Mouse (Mus musculus): ENCODE measurements around the gene Krtap1-4. TPM values are rescaled to one million over a fixed set of nuclear protein-coding genes. Genes with fewer than 3 reads are reported as not detected.

Krtap1-4 gene
- total RNA-seq, 2 experiments from 2014 or later: not detected

DNA sequence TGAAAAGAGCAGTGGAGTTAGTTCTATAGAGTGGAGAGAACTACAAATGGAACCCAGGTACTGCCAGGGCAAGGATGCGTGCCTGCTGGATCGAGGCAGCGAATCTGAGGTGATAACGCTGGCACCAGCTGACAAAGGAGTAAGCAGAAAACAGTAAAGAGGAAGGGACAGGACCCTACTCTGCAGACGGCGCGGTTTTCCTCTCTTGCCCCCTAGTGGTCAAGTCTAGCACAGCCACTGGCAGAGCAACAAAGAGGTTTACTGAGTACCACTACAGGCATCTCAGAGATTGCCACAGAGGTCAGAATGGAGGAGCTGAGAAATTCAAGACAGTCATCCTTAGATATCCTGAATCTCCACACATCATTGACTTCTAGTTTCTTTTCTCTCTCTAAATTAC is 9.3 kb downstream of the Krtap1-4 start:
- peak; percentile 32 to 75 for DNase-seq (ENCODE audit: low spot score in 2 of 2)
- no peak overlapping the region for H3K4me3 ChIP-seq
- peak; percentile 97 for TF ChIP-seq CTCF (conservative IDR thresholded peaks at IDR 0.05)
- H3K27ac ChIP-seq: no peak overlapping the region

GRCm38 (mm10) chr11:99573164-99573563 is 10.3 kb downstream of the Krtap1-4 start:
- TF ChIP-seq CTCF (conservative IDR thresholded peaks at IDR 0.05): no peak
- DNase-seq (ENCODE audit: low spot score in 2 of 2): no peak
- Histone ChIP-seq H3K4me3 (no peak overlapping the region), H3K27ac (no peak overlapping the region)

DNA sequence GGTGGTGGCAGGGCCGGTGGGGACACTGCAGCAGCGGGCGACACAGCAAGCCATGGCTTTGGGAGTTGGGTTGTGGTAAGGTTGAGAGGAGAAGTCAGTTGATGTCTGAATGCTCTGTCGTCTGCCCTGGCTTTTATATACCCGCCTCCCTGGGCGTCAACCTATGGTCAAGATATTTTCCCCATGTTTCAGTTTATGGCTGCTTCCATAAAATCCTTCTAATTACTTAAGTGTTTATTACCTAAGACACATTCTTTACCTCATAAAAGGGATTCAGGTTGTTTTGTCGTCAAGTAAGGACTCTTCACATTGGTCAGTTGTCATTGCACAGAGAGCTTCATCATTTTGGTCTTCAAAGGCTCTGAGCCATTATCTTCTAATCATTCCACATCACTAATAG is 16.9 kb downstream of the Krtap1-4 start, which contains the start of gene Krtap3-1:
Gene Krtap3-1, minus strand, starts transcription at position 101 of the 400 bp plus-strand sequence.
- no peak within 1 kb of the TSS for H3K27ac ChIP-seq
- no peak for DNase-seq (ENCODE audit: low spot score in 2 of 2)
- H3K4me3 ChIP-seq: no peak within 1 kb of the TSS
- TF ChIP-seq CTCF (conservative IDR thresholded peaks at IDR 0.05): no peak

- Histone ChIP-seq H3K27ac (no peak overlapping the region), H3K4me3 (no peak overlapping the region)
- no peak for DNase-seq (ENCODE audit: low spot score in 2 of 2)
- no peak for TF ChIP-seq CTCF (conservative IDR thresholded peaks at IDR 0.05)
Measured at GRCm38 (mm10) chr11:99562580-99562979, 20.9 kb downstream of the Krtap1-4 start.

DNA sequence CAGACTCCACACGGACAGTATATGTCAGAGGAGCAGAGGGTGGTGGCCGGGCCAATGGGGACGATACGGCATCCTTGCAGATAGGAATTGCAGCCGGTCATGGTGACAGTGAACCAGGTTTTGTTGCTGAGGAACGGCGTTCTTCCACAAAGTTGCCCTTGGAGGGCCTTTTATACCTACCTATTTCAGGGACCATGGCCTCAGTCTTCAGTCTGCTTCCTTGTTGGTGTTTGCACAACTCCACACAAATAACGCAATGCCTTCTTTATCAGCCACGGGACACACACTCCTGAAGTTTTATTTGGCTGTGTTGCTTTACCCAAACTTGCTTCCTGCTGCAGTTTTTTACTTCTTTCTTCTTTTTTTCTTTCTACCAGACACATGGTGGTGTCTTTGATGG is 24.1 kb downstream of the Krtap1-4 start, which contains the start of gene Gm11939:
Gene Gm11939, minus strand, starts transcription at position 101 of the 400 bp plus-strand sequence.
- no peak within 1 kb of the TSS for H3K4me3 ChIP-seq
- no peak for DNase-seq (ENCODE audit: low spot score in 2 of 2)
- H3K27ac ChIP-seq: no peak within 1 kb of the TSS
- no peak for TF ChIP-seq CTCF (conservative IDR thresholded peaks at IDR 0.05)

GRCm38 (mm10) chr11:99557976-99558745 is 25.3 kb downstream of the Krtap1-4 start:
- TF ChIP-seq CTCF (conservative IDR thresholded peaks at IDR 0.05): 0 out of 2 replicates have a peak, but pooled peaks have one; percentile 5
- no peak for DNase-seq (ENCODE audit: low spot score in 2 of 2)

DNA sequence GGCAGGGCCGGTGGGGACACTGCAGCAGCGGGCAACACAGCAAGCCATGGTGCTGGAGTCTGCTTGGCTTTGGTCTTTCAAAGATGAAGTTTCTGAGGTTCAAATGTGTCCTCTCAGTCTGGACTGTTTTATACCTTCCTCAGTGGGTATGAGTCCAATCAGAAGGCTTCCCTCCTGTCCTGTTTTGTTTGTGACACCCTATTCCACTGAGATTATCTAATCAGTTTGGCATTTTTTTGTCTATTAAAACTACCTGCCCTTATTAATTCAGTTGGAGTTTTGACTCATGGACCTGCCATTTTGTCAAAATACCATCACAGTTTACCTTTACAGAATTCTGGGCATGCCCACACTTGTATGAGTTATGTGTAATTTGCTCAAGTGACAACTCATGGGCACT is 26.7 kb downstream of the Krtap1-4 start, which contains the start of gene Krtap3-2:
Gene Krtap3-2, minus strand, starts transcription at position 101 of the 400 bp plus-strand sequence.
- TF ChIP-seq CTCF (conservative IDR thresholded peaks at IDR 0.05): no peak
- no peak within 1 kb of the TSS for H3K4me3 ChIP-seq
- no peak for DNase-seq (ENCODE audit: low spot score in 2 of 2)
- H3K27ac ChIP-seq: no peak within 1 kb of the TSS

More at GRCm38 (mm10) chr11:99557976-99558745, 25.3 kb downstream of the Krtap1-4 start:
- Histone ChIP-seq H3K4me3 (no peak overlapping the region), H3K27ac (no peak overlapping the region)

- TF ChIP-seq CTCF (conservative IDR thresholded peaks at IDR 0.05): no peak
- no peak overlapping the region for H3K4me3 ChIP-seq
- H3K27ac ChIP-seq: no peak overlapping the region
- no peak for DNase-seq (ENCODE audit: low spot score in 2 of 2)
Measured at GRCm38 (mm10) chr11:99556195-99556594, 27.3 kb downstream of the Krtap1-4 start.

- DNase-seq (ENCODE audit: low spot score in 2 of 2): no peak
- no peak within 1 kb of the TSS for H3K4me3 ChIP-seq
- H3K27ac ChIP-seq: no peak within 1 kb of the TSS
- no peak for TF ChIP-seq CTCF (conservative IDR thresholded peaks at IDR 0.05)
Measured at GRCm38 (mm10) chr11:99550765-99551164, 32.7 kb downstream of the Krtap1-4 start, which contains the start of gene Krtap3-3. Krtap3-3 (minus strand) TSS chr11:99550865.

- no peak overlapping the region for H3K4me3 ChIP-seq
- TF ChIP-seq CTCF (conservative IDR thresholded peaks at IDR 0.05): peak; percentile 31
- H3K27ac ChIP-seq: no peak overlapping the region
- no peak for DNase-seq (ENCODE audit: low spot score in 2 of 2)
Measured at GRCm38 (mm10) chr11:99547892-99548291, 35.6 kb downstream of the Krtap1-4 start.

- TF ChIP-seq CTCF (conservative IDR thresholded peaks at IDR 0.05): no peak
- H3K27ac ChIP-seq: no peak overlapping the region
- peak; percentile 26 for DNase-seq (ENCODE audit: low spot score in 2 of 2)
- H3K4me3 ChIP-seq: no peak overlapping the region
Measured at GRCm38 (mm10) chr11:99539721-99540120, 43.7 kb downstream of the Krtap1-4 start.

Other genes starting within 250 kb of the Krtap1-4 start
- gene Krt26, start 245.7 kb downstream of the Krtap1-4 start, total RNA-seq (2021): not detected
- gene Krt27, start 232.6 kb downstream of the Krtap1-4 start, total RNA-seq (2021): not detected
- under 1 TPM in 1 of 2 experiments, not detected in 1; 0.23 TPM for gene Krt28, start 208.8 kb downstream of the Krtap1-4 start, total RNA-seq (2021)
- gene Krt10, start 194.3 kb downstream of the Krtap1-4 start, total RNA-seq (2021): 10 to 100 TPM; 14.8 to 16.4 TPM
- gene Krt12, start 161.4 kb downstream of the Krtap1-4 start, total RNA-seq (2021): 1 to 10 TPM in 1 of 2 experiments, under 1 TPM in 1; 0.97 to 1.4 TPM
- not detected for gene Krt20, start 145.5 kb downstream of the Krtap1-4 start, total RNA-seq (2021)
- not detected for gene Krt23, start 90.5 kb downstream of the Krtap1-4 start, total RNA-seq (2021)
- not detected for gene Krt39, start 62.3 kb downstream of the Krtap1-4 start, total RNA-seq (2021)
- gene Krt40, start 40.5 kb downstream of the Krtap1-4 start, total RNA-seq (2021): not detected
- not detected for gene Krtap3-3, start 32.8 kb downstream of the Krtap1-4 start, total RNA-seq (2021)
- not detected for gene Krtap3-2, start 26.8 kb downstream of the Krtap1-4 start, total RNA-seq (2021)
- not detected for gene Gm11939, start 24.2 kb downstream of the Krtap1-4 start, total RNA-seq (2021)
- not detected for gene Krtap3-1, start 17.0 kb downstream of the Krtap1-4 start, total RNA-seq (2021)
- gene Krtap1-5, start 2.6 kb downstream of the Krtap1-4 start, total RNA-seq (2021): not detected
- gene Krtap1-3, start 7.7 kb upstream of the Krtap1-4 start, total RNA-seq (2021): not detected
- gene Krtap9-3, start 14.5 kb upstream of the Krtap1-4 start, total RNA-seq (2021): not detected
- not detected for gene Gm11938, start 19.7 kb upstream of the Krtap1-4 start, total RNA-seq (2021)
- gene Gm11937, start 26.5 kb upstream of the Krtap1-4 start, total RNA-seq (2021): not detected
- gene Krtap2-4, start 31.2 kb upstream of the Krtap1-4 start, total RNA-seq (2021): not detected
- not detected for gene Gm11562, start 36.8 kb upstream of the Krtap1-4 start, total RNA-seq (2021)
- not detected for gene Krtap4-1, start 44.6 kb upstream of the Krtap1-4 start, total RNA-seq (2021)
- gene Krtap4-2, start 51.4 kb upstream of the Krtap1-4 start, total RNA-seq (2021): not detected
- not detected for gene Krtap4-7, start 60.4 kb upstream of the Krtap1-4 start, total RNA-seq (2021)
- not detected for gene Gm11555, start 66.6 kb upstream of the Krtap1-4 start, total RNA-seq (2021)
- gene Gm11563, start 75.3 kb upstream of the Krtap1-4 start, total RNA-seq (2021): not detected
- gene Krtap4-6, start 82.3 kb upstream of the Krtap1-4 start, total RNA-seq (2021): not detected
- gene Gm14190, start 107.1 kb upstream of the Krtap1-4 start, total RNA-seq (2021): not detected
- not detected for gene Gm14180, start 150.6 kb upstream of the Krtap1-4 start, total RNA-seq (2021)
- gene Gm11595, start 189.3 kb upstream of the Krtap1-4 start, total RNA-seq (2021): not detected
- not detected for gene Krtap4-8, start 197.1 kb upstream of the Krtap1-4 start, total RNA-seq (2021)
- gene Krtap4-9, start 201.5 kb upstream of the Krtap1-4 start, total RNA-seq (2021): not detected
- not detected for gene Gm11596, start 209.8 kb upstream of the Krtap1-4 start, total RNA-seq (2021)
- gene Gm11569, start 215.3 kb upstream of the Krtap1-4 start, total RNA-seq (2021): not detected
- not detected for gene Gm11554, start 220.8 kb upstream of the Krtap1-4 start, total RNA-seq (2021)
- gene Krtap4-13, start 226.2 kb upstream of the Krtap1-4 start, total RNA-seq (2021): not detected
- gene Gm11564, start 232.0 kb upstream of the Krtap1-4 start, total RNA-seq (2021): not detected